Mouse (Mus musculus): ENCODE data around the gene Cyp4a10.

- TF ChIP-seq EP300 (IDR thresholded peaks at IDR 0.05; ENCODE audit: low read depth) (no peak), CTCF (IDR thresholded peaks at IDR 0.05; ENCODE audit: low read depth) (no peak)
These were observed 45.3 kb downstream of the Cyp4a10 start, which contains the start of gene Cyp4a31 for GRCm38 (mm10) chr4:115563401-115563800.
